Mouse (Mus musculus): ENCODE measurements at regions not wholly inside any gene's neighbourhood (a gene's known extent, or its start where the extent isn't known, plus 50 kb on each side); places are given as distances from the start of the nearest gene placed in this dataset.

DNA sequence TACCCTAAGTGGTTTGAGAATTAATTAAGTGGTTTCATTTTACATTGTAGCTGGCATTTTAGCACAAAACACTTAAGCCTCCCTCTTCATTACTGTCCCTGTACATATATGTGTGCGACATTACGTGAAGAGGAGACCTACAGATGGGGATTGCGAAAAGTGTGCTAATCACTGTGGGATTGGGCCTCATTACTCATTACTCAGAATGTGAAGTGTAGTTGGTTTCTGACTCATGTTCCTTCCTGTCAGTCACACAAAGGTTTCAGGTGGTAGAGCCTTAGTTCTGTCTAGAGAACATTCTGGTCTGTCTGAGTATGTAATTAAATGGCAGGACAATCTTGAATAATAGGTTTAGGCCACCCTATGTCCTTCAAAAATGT lies 349.0 kb upstream of the Adgrl2 start:
- no peak for TF ChIP-seq CTCF (IDR thresholded peaks at IDR 0.05; ENCODE audit: low read depth)
- no peak for TF ChIP-seq EP300 (optimal IDR thresholded peaks at IDR 0.05)
